Mouse (Mus musculus) heart, postnatal 36 days (tissue): ENCODE measurements around the gene Ly6g5c. TPM values are rescaled to one million over a fixed set of nuclear protein-coding genes. Genes with fewer than 3 reads are reported as not detected.
A peak's percentile ranks its signal among the peaks of the same experiment; 100 is the strongest.

Experiments used
- DNase-seq, 2 experiments: peaks; one replicate each; pipeline ENCODE4 v3.0.0; 2021 to 2022
- intact Hi-C: fragments of 180-260 bp; cut with DNase I; formaldehyde crosslinking; loops from one replicate; pipeline ENCODE4 v1.15.1; 2025
- total RNA-seq, 2 experiments: library from RNA; stranded (reverse); gene quantifications; 2 replicates each; pipeline ENCODE4 v1.2.3; 2021

Ly6g5c gene
- total RNA-seq, 2 experiments from 2014 or later = not detected

GRCm38 (mm10) chr17:35133517-35133916, 25.4 kb downstream of the Ly6g5c start:
- intact Hi-C loops = loop anchor here (10.0 kb wide), 1 partner anchor 299 kb away; the partner anchor contains the start of genes Dxo and Stk19
- no peak for DNase-seq

- intact Hi-C loops = loop anchor here (1.0 to 10.0 kb wide), 2 partner anchors 9 to 300 kb away; partner anchors contain the start of genes D17H6S53E, Dxo and Stk19
- DNase-seq = peak; percentile 93 to 98
Observed at GRCm38 (mm10) chr17:35134801-35135590, 26.9 kb downstream of the Ly6g5c start, which contains the start of gene Bag6. Bag6 (plus strand) TSS chr17:35135178.

- no peak for DNase-seq
- intact Hi-C loops = loop anchor here (2.0 to 10.0 kb wide), 2 partner anchors 25 to 301 kb away; partner anchors contain the start of genes Dxo and Stk19
Observed at GRCm38 (mm10) chr17:35135591-35136320, 27.7 kb downstream of the Ly6g5c start.

GRCm38 (mm10) chr17:35139269-35139668, 31.2 kb downstream of the Ly6g5c start:
- DNase-seq = no peak
- intact Hi-C loops = loop anchor here (10.0 kb wide), 1 partner anchor 304 kb away; the partner anchor contains the start of genes Dxo and Stk19

GRCm38 (mm10) chr17:35140490-35140996, 32.5 kb downstream of the Ly6g5c start:
- intact Hi-C loops = no loop called here
- DNase-seq = no peak

GRCm38 (mm10) chr17:35141971-35142370, 33.9 kb downstream of the Ly6g5c start:
- no peak for DNase-seq
- intact Hi-C loops = no loop called here

- intact Hi-C loops = no loop called here
Observed at GRCm38 (mm10) chr17:35146139-35146538, 38.1 kb downstream of the Ly6g5c start.

GRCm38 (mm10) chr17:35147348-35147747, 39.3 kb downstream of the Ly6g5c start:
- DNase-seq = no peak
- intact Hi-C loops = no loop called here

More at GRCm38 (mm10) chr17:35146139-35146538, 38.1 kb downstream of the Ly6g5c start:
- no peak for DNase-seq

- DNase-seq = no peak
- intact Hi-C loops = no loop called here
Observed at GRCm38 (mm10) chr17:35147922-35148639, 40.0 kb downstream of the Ly6g5c start.

GRCm38 (mm10) chr17:35152121-35152520, 44.0 kb downstream of the Ly6g5c start:
- DNase-seq = no peak
- intact Hi-C loops = no loop called here

GRCm38 (mm10) chr17:35153077-35153476, 45.0 kb downstream of the Ly6g5c start:
- intact Hi-C loops = no loop called here

GRCm38 (mm10) chr17:35153931-35154330, 45.9 kb downstream of the Ly6g5c start:
- intact Hi-C loops = no loop called here

More at GRCm38 (mm10) chr17:35153077-35153476, 45.0 kb downstream of the Ly6g5c start:
- DNase-seq = no peak

GRCm38 (mm10) chr17:35154616-35155015, 46.5 kb downstream of the Ly6g5c start:
- intact Hi-C loops = no loop called here
- DNase-seq = no peak

More at GRCm38 (mm10) chr17:35153931-35154330, 45.9 kb downstream of the Ly6g5c start:
- DNase-seq = no peak

GRCm38 (mm10) chr17:35155451-35155850, 47.4 kb downstream of the Ly6g5c start:
- intact Hi-C loops = no loop called here
- no peak for DNase-seq

GRCm38 (mm10) chr17:35156461-35157200, 48.6 kb downstream of the Ly6g5c start:
- intact Hi-C loops = no loop called here

GRCm38 (mm10) chr17:35157254-35157653, 49.2 kb downstream of the Ly6g5c start:
- intact Hi-C loops = no loop called here
- no peak for DNase-seq

More at GRCm38 (mm10) chr17:35156461-35157200, 48.6 kb downstream of the Ly6g5c start:
- no peak for DNase-seq

- intact Hi-C loops = no loop called here
- no peak for DNase-seq
Observed at GRCm38 (mm10) chr17:35157661-35158175, 49.6 kb downstream of the Ly6g5c start.

- intact Hi-C loops = no loop called here
- DNase-seq = no peak
Observed at GRCm38 (mm10) chr17:35158850-35159593, 50.9 kb downstream of the Ly6g5c start.
